Comparison of ENCODE assay signal across 10 mouse cellular contexts in the genomic region with DNA sequence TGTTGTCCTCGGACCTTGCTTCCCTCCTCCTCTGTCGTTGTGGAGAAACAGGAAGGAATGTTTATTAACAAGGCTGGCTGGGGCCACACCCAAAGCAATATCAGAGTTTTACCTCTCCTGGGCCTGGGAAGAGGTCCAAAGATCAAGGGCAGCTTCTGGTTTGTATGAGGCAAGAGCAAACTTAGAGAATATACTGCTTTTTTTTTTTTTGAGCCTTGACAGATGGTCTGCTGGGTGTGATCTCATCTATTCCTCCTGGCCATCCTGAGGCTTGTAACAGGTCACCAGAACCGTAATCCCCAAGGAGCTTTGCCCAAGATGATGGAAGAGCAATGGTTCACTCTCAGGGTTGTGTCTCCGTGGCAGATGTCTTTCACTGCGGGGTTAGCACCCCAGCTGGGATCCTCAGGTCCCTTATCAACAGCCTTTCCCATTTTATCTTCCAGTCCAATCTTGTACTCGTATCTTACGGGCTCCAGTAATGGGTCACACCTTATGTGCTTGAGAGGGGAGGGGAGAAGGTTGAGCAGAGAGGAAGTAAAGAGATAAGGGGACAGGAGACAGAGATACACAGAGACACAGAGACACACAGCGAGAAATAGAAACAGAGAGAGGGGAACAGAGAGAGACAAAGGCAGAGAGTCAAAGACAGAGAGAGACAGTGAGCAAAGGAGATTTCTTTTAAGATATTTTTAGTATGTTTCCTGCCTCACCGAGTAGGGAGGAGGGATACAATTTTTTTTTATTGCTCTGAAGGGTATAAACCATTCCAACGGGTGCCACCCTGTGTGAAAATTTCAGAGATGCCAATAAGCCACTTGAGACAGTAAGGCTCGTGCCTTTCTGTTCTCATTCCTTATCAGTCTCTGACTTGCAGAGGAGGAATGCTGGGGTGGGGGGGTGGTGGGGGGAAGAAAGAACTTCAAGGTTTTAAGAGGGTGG.
A peak's percentile ranks its signal among the peaks of the same experiment; 100 is the strongest.
DNase-seq lines count a peak whose midpoint lies in the region; ATAC-seq and TF ChIP-seq lines count a peak whose summit lies in the region.
"Had no signal": no experiment of that assay in that cellular context is flagged by ENCODE, and none has a peak within 500 bp of the region (broad histone marks: within the 10 kb centered on the region; RNA-seq: fewer than 3 reads in every experiment).

No protein-coding gene starts in this region.

- H3K4me3 ChIP-seq in liver, embryonic 11.5 days (ENCODE audit: low read depth, low read length) = no peak overlapping the region
- no peak overlapping the region for H3K4me3 ChIP-seq in liver, embryonic 14.5 days (ENCODE audit: insufficient read depth in 1 of 2, low read depth in 2 of 2, low read length in 2 of 2)
- no peak overlapping the region for H3K4me3 ChIP-seq in stomach, embryonic 16.5 days (replicated peaks; ENCODE audit: low read length)
- H3K4me3 ChIP-seq: neural tube, embryonic 12.5 days had no signal

- H3K9ac ChIP-seq in liver, embryonic 11.5 days (ENCODE audit: low read depth, low read length) = no peak overlapping the region
- no peak overlapping the region for H3K9ac ChIP-seq in liver, embryonic 14.5 days (replicated peaks)
- no peak overlapping the region for H3K9ac ChIP-seq in stomach, embryonic 16.5 days (ENCODE audit: low read length)
- H3K9ac ChIP-seq: neural tube, embryonic 12.5 days had no signal

- H3K27ac ChIP-seq in liver, embryonic 11.5 days (ENCODE audit: low read depth, low read length) = no peak overlapping the region
- no peak overlapping the region for H3K27ac ChIP-seq in liver, embryonic 14.5 days
- no peak overlapping the region for H3K27ac ChIP-seq in stomach, embryonic 16.5 days (ENCODE audit: low read length)
- H3K27ac ChIP-seq: neural tube, embryonic 12.5 days had no signal

- no peaks in the 10 kb centered on the region for H3K9me3 ChIP-seq in liver, embryonic 11.5 days (ENCODE audit: control insufficient read depth, low read length)
- no peaks in the 10 kb centered on the region for H3K9me3 ChIP-seq in liver, embryonic 14.5 days (ENCODE audit: control insufficient read depth, low read length)
- no peaks in the 10 kb centered on the region for H3K9me3 ChIP-seq in stomach, embryonic 16.5 days (replicated peaks; ENCODE audit: control insufficient read depth, low read length)
- H3K9me3 ChIP-seq: neural tube, embryonic 12.5 days had no signal

- no peak for TF ChIP-seq EP300 in liver, embryonic 14.5 days (IDR thresholded peaks at IDR 0.05; ENCODE audit: low read depth)

- ATAC-seq in cerebellum, adult (ENCODE audit: insufficient number of reproducible peaks, low FRiP score, low TSS enrichment) = peak; percentile 87
- ATAC-seq in liver, embryonic 11.5 days (replicated peaks; ENCODE audit: low FRiP score) = peak; percentile 60
- ATAC-seq in liver, embryonic 14.5 days (ENCODE audit: insufficient read depth) = peak; percentile 71
- peak; percentile 33; the same call in 1 of the 2 replicates for ATAC-seq in stomach, embryonic 16.5 days (ENCODE audit: insufficient read depth, low FRiP score)
- ATAC-seq: inflammation-experienced regulatory T-cells, adult 6 months had no signal

- no peak for DNase-seq in cerebellum, postnatal 4 days (ENCODE audit: low spot score in 2 of 2)
- no peak for DNase-seq in liver, embryonic 11.5 days (ENCODE audit: low spot score)
- DNase-seq in liver = no peak
- peak in 2 of 3 experiments; percentile 15 to 23 for DNase-seq in liver, embryonic 14.5 days (ENCODE audit: low read depth in 3 of 3, low spot score in 3 of 3)
- DNase-seq in urinary bladder, postnatal 10 days (ENCODE audit: low spot score) = no peak
- DNase-seq in kidney, postnatal 10 days = no peak

- no peaks in the 10 kb centered on the region for H3K36me3 ChIP-seq in liver, embryonic 11.5 days (ENCODE audit: control insufficient read depth, insufficient read depth, low read length)
- H3K36me3 ChIP-seq in liver, embryonic 14.5 days (replicated peaks; ENCODE audit: control insufficient read depth, insufficient read depth, low read depth) = no peaks in the 10 kb centered on the region
- H3K36me3 ChIP-seq in stomach, embryonic 16.5 days (ENCODE audit: control insufficient read depth, insufficient read depth, low read length) = no peaks in the 10 kb centered on the region
- H3K36me3 ChIP-seq: neural tube, embryonic 12.5 days had no signal

- TF ChIP-seq CTCF in liver, embryonic 14.5 days (IDR thresholded peaks at IDR 0.05; ENCODE audit: low read depth) = no peak

- peaks cover 4% of the 10 kb centered on the region; the same call in 1 of the 2 replicates for H3K4me1 ChIP-seq in liver, embryonic 11.5 days (replicated peaks; ENCODE audit: control insufficient read depth, insufficient read depth, low read length)
- H3K4me1 ChIP-seq in liver, embryonic 14.5 days (replicated peaks; ENCODE audit: control insufficient read depth in 2 of 2, insufficient read depth in 2 of 2, low read length in 1 of 2) = peaks cover 4 to 14% of the 10 kb centered on the region in 2 experiments; a peak in 3 of 4 replicates
- peaks cover 6% of the 10 kb centered on the region; the same call in 1 of the 2 replicates for H3K4me1 ChIP-seq in stomach, embryonic 16.5 days (ENCODE audit: control insufficient read depth, insufficient read depth, low read length)
- H3K4me1 ChIP-seq: neural tube, embryonic 12.5 days had no signal

- no peaks in the 10 kb centered on the region for H3K27me3 ChIP-seq in liver, embryonic 11.5 days (replicated peaks; ENCODE audit: control insufficient read depth, insufficient read depth, low read length)
- H3K27me3 ChIP-seq in liver, embryonic 14.5 days (ENCODE audit: control insufficient read depth, insufficient read depth, low read length) = no peaks in the 10 kb centered on the region
- H3K27me3 ChIP-seq in stomach, embryonic 16.5 days (ENCODE audit: control insufficient read depth, insufficient read depth, low read length) = no peaks in the 10 kb centered on the region
- H3K27me3 ChIP-seq: neural tube, embryonic 12.5 days had no signal

- H3K4me2 ChIP-seq in liver, embryonic 11.5 days = peak overlapping the region; percentile 5; the same call in 1 of the 2 replicates
- H3K4me2 ChIP-seq in liver, embryonic 14.5 days (ENCODE audit: low read depth) = peak overlapping the region; percentile 37
- no peak overlapping the region for H3K4me2 ChIP-seq in stomach, embryonic 16.5 days (ENCODE audit: low read depth, low read length)
- H3K4me2 ChIP-seq: neural tube, embryonic 12.5 days had no signal

- 30% methylated on average over 11 of the region's 11 CpGs for WGBS in liver, embryonic 11.5 days
- WGBS in liver, embryonic 14.5 days (ENCODE audit: insufficient replicate concordance) = 20% methylated on average over 11 of the region's 11 CpGs
- 31% methylated on average over 11 of the region's 11 CpGs for WGBS in stomach, embryonic 16.5 days

Comparison
In these comparisons a context has a peak if more than half of its experiments do, and no peak if none do; other contexts are left out.
1. DNase-seq: peak in liver, embryonic 14.5 days (2 of 3); none in cerebellum, postnatal 4 days (0 of 2), liver, embryonic 11.5 days (single experiment), liver (single experiment), urinary bladder, postnatal 10 days (single experiment) and kidney, postnatal 10 days (single experiment).
2. ATAC-seq: peak in every context shown above with its lines; median percentile 87 in cerebellum, adult; 71 in liver, embryonic 14.5 days; 60 in liver, embryonic 11.5 days; 33 in stomach, embryonic 16.5 days.